Mouse (Mus musculus) lung, embryonic 15.5 days (tissue): ENCODE data around the gene Gm4756. TPM values are rescaled to one million over a fixed set of nuclear protein-coding genes. Genes with fewer than 3 reads are reported as not detected.

ENCODE experiments used
- ATAC-seq: fragments of 200-750 bp; cut with Nextera tagmentation; 2 replicates; pipeline ENCODE4 v1.8.0; 2017; ENCODE audit warnings: moderate number of reproducible peaks, borderline replicate concordance; ENCODE audit not compliant: low FRiP score, low TSS enrichment; ENCODE audit errors: extremely low read depth
- H3K27ac ChIP-seq: fragments of 300-500 bp; sonication (generic); 2 replicates; pipeline ENCODE4 v1.5.1; 2015; ENCODE audit warnings: moderate library complexity, mild to moderate bottlenecking, inconsistent platforms
- H3K27me3 ChIP-seq: fragments of 300-500 bp; sonication (generic); 2 replicates; pipeline ENCODE4 v1.6.1; 2015; ENCODE audit warnings: inconsistent platforms
- H3K36me3 ChIP-seq: fragments of 300-500 bp; sonication (generic); 2 replicates; pipeline ENCODE4 v1.6.1; 2015; ENCODE audit warnings: inconsistent platforms
- H3K4me1 ChIP-seq: fragments of 300-500 bp; sonication (generic); 2 replicates; pipeline ENCODE4 v1.6.1; 2015; ENCODE audit warnings: inconsistent platforms
- H3K4me2 ChIP-seq: fragments of 300-500 bp; sonication (generic); 2 replicates; pipeline ENCODE4 v1.6.1; 2015; ENCODE audit warnings: inconsistent platforms, mild to moderate bottlenecking, moderate library complexity
- H3K4me3 ChIP-seq: fragments of 300-500 bp; sonication (generic); 2 replicates; pipeline ENCODE4 v1.5.1; 2015; ENCODE audit warnings: mild to moderate bottlenecking, inconsistent platforms
- H3K9ac ChIP-seq: fragments of 300-500 bp; sonication (generic); 2 replicates; pipeline ENCODE4 v1.6.1; 2015; ENCODE audit warnings: inconsistent platforms
- H3K9me3 ChIP-seq: fragments of 300-500 bp; sonication (generic); 2 replicates; pipeline ENCODE4 v1.6.1; 2016; ENCODE audit warnings: inconsistent platforms
- WGBS: fragments of 180-500 bp; shearing (Covaris S2); methylation state at CpG from one replicate; pipeline ENCODE4 v1.1.7; 2015; 5-methylcytosine and 5-hydroxymethylcytosine counted together
- polyA plus RNA-seq: library from polyadenylated mRNA; unstranded; fragments of >200 nt; fragmentation: Nextera tagmentation; extraction: Ambion mirVana; gene quantifications from 2 replicates; pipeline ENCODE4 v1.2.1, GENCODE M21; 2015

Gene Gm4756
- polyA plus RNA-seq, 1 experiment from 2014 or later: not detected

DNA sequence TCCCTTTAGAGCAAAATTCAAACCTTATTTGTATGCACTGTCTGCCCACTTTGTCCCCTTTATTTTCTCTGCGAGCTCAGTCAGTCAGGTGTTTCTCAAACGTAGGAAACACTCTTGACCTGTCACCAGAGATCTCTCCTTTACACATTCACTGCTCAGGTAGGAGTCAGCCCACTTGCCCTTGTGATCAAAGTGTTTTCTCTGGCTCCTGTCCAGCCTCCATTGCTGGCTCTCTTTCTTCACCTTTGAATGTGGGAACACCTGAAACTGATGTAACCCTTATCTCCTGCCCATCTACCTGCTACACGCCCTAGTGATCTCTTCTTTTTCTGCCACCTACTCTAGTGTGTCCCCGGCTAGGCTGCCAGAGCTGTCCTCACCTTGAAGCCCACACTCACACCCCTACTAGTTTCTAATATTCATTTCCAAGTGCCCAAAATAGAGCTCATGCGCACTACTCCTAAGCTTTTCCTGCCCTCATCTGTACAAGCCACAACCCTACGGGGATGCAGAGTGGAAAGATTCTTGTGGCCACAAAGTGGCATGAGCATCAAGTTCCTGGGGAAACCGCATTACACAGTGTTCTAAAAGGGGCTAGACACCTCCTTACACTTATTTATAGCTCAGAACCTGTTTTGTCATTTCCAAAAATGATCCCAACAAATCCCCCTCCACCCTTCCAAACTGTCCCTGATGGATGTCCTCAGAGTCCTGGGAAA lies 24.8 kb upstream of the Gm4756 start:
- Histone ChIP-seq H3K36me3 (no peaks in the 10 kb centered on the region), H3K4me3 (no peak overlapping the region), H3K27me3 (no peaks in the 10 kb centered on the region), H3K4me1 (peaks cover 10% of the 10 kb centered on the region), H3K9ac (no peak overlapping the region), H3K9me3 (no peaks in the 10 kb centered on the region), H3K4me2 (no peak overlapping the region), H3K27ac (peak overlapping the region; percentile 18; the same call in 1 of the 2 replicates)
- 0 out of 2 replicates have a peak, but pooled peaks have one; percentile 23 for ATAC-seq
- WGBS: 66% methylated on average over 7 of the region's 7 CpGs

DNA sequence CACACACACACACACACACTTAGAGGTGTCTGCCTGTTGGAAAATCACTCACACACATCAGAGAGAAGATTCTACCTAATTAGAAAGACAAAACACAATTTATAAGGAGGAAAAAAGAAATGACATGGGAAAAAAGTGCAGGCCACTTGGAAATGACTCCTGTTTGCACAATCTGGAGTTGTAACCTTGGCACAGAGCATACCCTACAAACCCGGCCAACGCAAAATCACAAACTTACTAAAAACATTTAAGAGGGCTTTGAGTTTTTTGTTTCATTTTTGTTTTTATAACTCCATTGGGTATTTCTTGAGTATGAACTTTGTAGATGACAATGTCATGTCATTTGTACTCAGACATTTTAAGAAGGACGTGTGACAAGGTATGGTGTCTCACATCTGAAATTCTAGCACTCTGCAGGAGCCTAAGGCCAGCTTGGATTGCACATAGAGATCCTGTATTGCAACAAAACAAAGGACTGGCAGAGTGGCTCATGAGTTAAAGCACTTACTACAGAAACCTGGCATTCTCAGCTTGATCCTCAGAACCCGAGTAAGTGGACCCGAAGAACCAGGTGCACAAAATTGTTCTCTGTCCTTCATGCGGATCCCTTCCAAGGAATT lies 22.2 kb upstream of the Gm4756 start:
- Histone ChIP-seq H3K9ac (no peak overlapping the region), H3K27ac (no peak overlapping the region), H3K27me3 (no peaks in the 10 kb centered on the region), H3K9me3 (no peaks in the 10 kb centered on the region), H3K4me2 (no peak overlapping the region), H3K36me3 (no peaks in the 10 kb centered on the region), H3K4me3 (no peak overlapping the region), H3K4me1 (peaks cover 18% of the 10 kb centered on the region)
- 84% methylated on average over 6 of the region's 6 CpGs for WGBS
- no peak for ATAC-seq

DNA sequence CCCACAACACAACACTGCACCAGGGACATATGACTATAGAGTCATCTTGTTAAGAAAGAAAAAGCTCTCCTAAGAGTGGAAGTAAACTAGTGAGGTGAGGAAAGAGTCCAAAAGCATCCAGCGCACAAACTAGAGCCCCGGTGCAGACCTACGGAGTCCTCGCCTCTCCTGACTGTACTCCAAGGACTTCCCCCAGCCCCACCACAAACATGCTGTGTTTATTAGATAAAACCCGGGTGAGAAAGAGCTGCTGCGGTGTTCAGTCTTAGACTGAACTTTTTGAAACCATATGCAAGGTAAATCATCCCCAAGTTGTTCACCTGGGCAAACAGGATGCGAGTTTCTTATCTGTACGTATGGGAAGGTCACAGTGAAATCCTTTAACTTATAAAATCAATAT lies 21.5 kb upstream of the Gm4756 start:
- no peaks in the 10 kb centered on the region for H3K27me3 ChIP-seq
- no peak for ATAC-seq
- H3K4me1 ChIP-seq: peaks cover 18% of the 10 kb centered on the region
- 72% methylated on average over 8 of the region's 8 CpGs for WGBS
- H3K27ac ChIP-seq: no peak overlapping the region
- no peak overlapping the region for H3K9ac ChIP-seq
- no peak overlapping the region for H3K4me3 ChIP-seq
- H3K4me2 ChIP-seq: no peak overlapping the region
- no peaks in the 10 kb centered on the region for H3K9me3 ChIP-seq
- H3K36me3 ChIP-seq: no peaks in the 10 kb centered on the region

DNA sequence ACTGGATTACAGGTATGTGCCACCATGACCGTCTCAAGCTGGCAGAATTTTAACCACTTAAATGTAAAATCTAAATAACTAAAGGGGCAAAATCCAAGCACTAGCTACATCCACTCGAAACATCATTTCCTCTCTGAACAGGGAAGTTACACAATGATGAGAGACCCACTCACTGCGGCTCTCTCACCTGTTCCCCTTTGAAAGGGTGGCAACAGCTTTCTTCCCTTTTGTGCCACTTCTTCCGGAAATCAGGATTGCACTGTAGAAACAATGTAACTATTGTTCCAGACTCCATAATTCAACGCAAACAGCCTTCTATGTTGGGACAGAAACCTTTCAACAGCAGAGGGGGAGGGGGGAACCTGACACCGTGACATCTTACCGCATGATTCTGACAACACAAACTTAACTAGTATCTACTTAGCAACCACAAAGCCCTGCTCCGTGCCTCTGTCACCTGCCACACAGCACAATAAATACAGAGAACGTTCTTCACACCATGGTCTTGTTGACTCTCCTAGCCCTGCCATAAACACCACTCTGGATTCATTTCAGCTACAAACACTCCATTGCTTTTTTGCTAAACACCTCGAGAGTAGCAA lies 18.5 kb upstream of the Gm4756 start:
- no peak overlapping the region for H3K4me2 ChIP-seq
- peaks cover 22% of the 10 kb centered on the region for H3K4me1 ChIP-seq
- WGBS: 38% methylated on average over 10 of the region's 10 CpGs
- H3K36me3 ChIP-seq: no peaks in the 10 kb centered on the region
- no peaks in the 10 kb centered on the region for H3K9me3 ChIP-seq
- 0 out of 2 replicates have a peak overlapping the region, but pooled peaks have one; percentile 6 for H3K27ac ChIP-seq
- ATAC-seq: no peak
- H3K4me3 ChIP-seq: no peak overlapping the region
- no peaks in the 10 kb centered on the region for H3K27me3 ChIP-seq
- no peak overlapping the region for H3K9ac ChIP-seq

DNA sequence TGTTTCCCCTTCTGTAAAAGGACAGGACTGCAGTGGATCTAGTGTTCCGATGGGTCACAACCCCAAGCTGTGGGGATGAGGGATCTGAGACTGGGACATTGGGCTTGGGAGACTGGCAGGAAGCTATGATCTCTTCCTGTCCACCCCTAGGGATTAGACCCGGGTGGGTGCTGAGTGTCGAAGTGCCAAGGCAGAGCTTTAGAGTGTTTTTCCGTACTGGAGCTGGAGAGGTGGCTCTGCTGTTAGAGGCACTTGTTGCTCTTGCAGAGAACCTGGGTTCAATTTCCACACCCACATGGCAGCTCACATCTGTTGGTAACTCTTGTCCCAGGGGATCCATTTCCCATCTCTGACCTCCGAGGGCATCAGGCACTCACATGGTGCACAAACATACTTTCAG lies 16.6 kb upstream of the Gm4756 start:
- no peak overlapping the region for H3K9ac ChIP-seq
- peaks cover 22% of the 10 kb centered on the region for H3K4me1 ChIP-seq
- no peaks in the 10 kb centered on the region for H3K36me3 ChIP-seq
- no peaks in the 10 kb centered on the region for H3K27me3 ChIP-seq
- H3K9me3 ChIP-seq: no peaks in the 10 kb centered on the region
- no peak for ATAC-seq
- no peak overlapping the region for H3K27ac ChIP-seq
- H3K4me3 ChIP-seq: no peak overlapping the region
- WGBS: 80% methylated on average over 5 of the region's 5 CpGs
- H3K4me2 ChIP-seq: no peak overlapping the region

DNA sequence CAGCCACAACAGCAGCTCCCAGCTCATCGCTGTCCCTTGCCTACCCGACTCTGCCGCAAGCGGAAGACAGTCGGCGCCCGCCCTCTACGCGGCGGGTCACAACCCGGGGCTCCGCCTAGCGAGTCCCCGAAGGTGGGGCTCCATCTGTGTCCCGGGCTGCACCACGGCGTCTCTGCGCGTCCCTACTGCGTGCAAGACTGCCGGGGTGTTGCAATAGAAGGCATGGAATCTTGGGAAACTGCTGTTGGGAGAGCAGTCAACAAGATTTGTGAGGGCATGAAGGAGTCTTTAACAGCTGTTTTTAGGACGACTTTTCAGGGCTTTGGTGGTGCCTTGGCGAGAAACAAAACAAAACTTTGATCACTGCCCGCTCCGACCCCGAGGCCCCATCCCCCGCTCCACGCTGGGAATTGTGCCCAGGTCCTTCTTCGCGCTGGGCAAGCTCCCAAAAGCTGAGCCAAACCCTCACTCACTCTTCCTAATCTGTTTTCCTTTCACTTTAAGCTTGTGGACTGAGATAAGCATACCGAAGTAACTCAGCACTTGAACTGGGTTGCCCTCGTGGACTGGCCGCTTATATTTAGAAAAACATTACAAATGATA lies 15.4 kb upstream of the Gm4756 start, which contains the start of gene Dhrs7:
TSS of gene Dhrs7 (minus strand) at position 175 of the 603 bp plus-strand sequence.
- peak; percentile 96 for ATAC-seq
- H3K36me3 ChIP-seq: no peaks in the 10 kb centered on the region

DNA sequence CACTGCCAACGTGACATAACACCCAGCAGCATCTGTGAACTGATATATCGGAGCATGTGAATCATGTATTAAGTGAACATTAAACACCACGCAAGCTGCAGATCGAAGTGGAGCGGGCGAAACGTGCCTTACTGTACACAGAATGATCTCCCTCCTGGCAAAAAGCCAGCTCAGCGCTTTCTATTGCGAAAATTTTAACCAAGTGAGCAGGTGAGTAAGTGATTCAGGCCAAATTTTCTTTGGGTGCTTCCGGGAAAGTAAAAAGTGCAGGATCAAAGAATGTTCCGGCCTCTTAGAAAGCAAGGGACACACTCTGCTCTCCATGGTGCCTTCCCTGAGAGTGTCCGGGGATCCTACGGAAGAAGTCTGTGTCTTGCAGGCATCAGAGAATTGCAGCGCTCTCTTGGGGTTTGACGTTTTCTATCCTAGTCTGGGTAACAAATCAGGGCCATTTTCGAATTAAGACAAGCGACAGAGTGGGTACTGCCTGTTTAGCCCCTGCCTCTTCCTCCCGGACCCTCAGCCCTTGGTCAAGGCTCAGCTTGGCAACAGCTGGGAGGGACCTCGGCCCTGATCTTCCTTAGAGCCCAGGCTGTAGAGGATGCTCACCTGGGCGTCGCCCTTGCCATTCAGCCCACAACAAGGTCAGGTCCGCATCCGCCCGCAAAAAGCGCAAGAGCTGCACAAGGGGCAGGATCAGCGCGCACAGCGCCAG lies 14.7 kb upstream of the Gm4756 start:
- WGBS: 2% methylated on average over 28 of the region's 28 CpGs
- Histone ChIP-seq H3K27ac (peak overlapping the region; percentile 93), H3K9me3 (no peaks in the 10 kb centered on the region), H3K4me2 (peak overlapping the region; percentile 91), H3K36me3 (no peaks in the 10 kb centered on the region), H3K27me3 (no peaks in the 10 kb centered on the region), H3K4me1 (peaks cover 22% of the 10 kb centered on the region), H3K4me3 (peak overlapping the region; percentile 67), H3K9ac (peak overlapping the region; percentile 61)
- peak; percentile 40 for ATAC-seq

More for the DNA sequence above, 15.4 kb upstream of the Gm4756 start, which contains the start of gene Dhrs7:
- H3K9ac ChIP-seq: peak within 1 kb of the TSS; percentile 61
- peaks cover 22% of the 10 kb centered on the region for H3K4me1 ChIP-seq
- WGBS: under 1% methylated on average over 33 of the region's 33 CpGs
- H3K4me2 ChIP-seq: peak within 1 kb of the TSS; percentile 91
- no peaks in the 10 kb centered on the region for H3K27me3 ChIP-seq
- H3K4me3 ChIP-seq: peak within 1 kb of the TSS; percentile 67
- H3K9me3 ChIP-seq: no peaks in the 10 kb centered on the region
- H3K27ac ChIP-seq: peak within 1 kb of the TSS; percentile 93

DNA sequence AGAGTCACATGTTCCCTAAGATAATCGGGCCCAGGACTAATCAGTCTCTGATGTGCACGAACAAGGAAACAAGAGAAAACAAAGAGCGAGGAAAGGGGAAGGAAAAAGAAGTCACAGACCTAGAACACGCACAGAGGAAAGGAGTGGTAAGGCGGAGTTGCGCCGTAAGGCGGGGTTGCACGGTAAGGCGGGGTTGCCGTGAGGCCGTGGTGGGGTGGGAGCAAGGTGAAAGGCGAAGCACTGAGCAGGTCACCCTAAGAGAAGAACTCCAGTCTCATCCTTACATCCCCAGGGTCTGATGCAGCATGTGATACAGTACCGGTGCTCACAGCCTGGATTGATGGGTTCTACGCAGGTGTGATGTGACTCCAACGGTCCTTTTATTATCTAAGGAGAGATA lies 6.3 kb upstream of the Gm4756 start:
- H3K4me1 ChIP-seq: no peaks in the 10 kb centered on the region
- H3K4me3 ChIP-seq: no peak overlapping the region
- no peak overlapping the region for H3K4me2 ChIP-seq
- ATAC-seq: no peak
- 91% methylated on average over 16 of the region's 16 CpGs for WGBS
- H3K9me3 ChIP-seq: no peaks in the 10 kb centered on the region
- H3K27ac ChIP-seq: no peak overlapping the region
- H3K27me3 ChIP-seq: no peaks in the 10 kb centered on the region
- H3K36me3 ChIP-seq: no peaks in the 10 kb centered on the region
- no peak overlapping the region for H3K9ac ChIP-seq

DNA sequence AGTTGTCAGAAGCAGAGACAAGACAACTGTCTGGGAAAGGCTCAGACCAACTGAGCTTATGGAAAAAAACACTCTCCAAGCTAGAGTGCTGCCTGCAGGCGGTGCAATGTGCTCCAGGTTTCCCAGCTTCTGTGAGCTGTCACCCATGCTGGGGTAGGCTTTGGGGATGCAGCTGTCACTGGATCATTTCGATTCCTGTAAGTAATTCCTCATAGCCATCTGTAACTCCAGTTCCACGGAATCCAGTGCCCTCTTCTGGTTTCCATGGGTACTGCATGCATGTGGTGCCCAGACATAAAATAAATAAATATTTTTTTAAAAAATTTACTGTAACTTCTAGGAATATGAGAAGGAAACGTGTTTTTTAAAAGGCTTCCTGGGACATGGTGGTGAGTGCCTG lies 5.2 kb upstream of the Gm4756 start:
- 21% methylated on average over 4 of the region's 4 CpGs for WGBS
- H3K36me3 ChIP-seq: no peaks in the 10 kb centered on the region

DNA sequence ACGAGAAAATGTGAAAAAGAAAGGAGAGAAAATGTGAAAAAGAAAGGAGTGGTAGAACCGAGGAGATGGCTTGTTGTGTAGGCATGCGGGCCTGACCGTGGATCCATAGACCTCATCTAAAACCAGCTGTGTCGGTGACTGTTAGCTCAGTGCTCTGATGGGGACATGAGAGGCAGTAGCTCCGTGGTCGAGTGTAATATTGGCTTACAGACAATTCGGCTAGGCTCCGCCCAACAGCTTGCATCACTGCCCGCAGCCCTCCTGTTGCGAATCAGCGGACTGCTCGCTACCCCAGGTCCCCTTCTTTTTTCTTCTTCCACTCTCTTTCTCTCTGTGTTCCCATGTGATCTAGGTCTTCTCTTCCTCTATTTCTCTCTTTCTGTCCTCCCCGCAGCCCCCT lies 540 bp downstream of the Gm4756 start:
- no peaks in the 10 kb centered on the region for H3K4me1 ChIP-seq
- no peak for ATAC-seq
- no peak overlapping the region for H3K4me2 ChIP-seq
- H3K27ac ChIP-seq: no peak overlapping the region
- no peaks in the 10 kb centered on the region for H3K9me3 ChIP-seq
- WGBS: 92% methylated on average over 14 of the region's 14 CpGs
- H3K27me3 ChIP-seq: no peaks in the 10 kb centered on the region
- no peak overlapping the region for H3K9ac ChIP-seq
- H3K4me3 ChIP-seq: no peak overlapping the region
- H3K36me3 ChIP-seq: no peaks in the 10 kb centered on the region

More for the DNA sequence above, 5.2 kb upstream of the Gm4756 start:
- no peak for ATAC-seq
- Histone ChIP-seq H3K4me1 (no peaks in the 10 kb centered on the region), H3K4me3 (no peak overlapping the region), H3K9ac (no peak overlapping the region), H3K4me2 (no peak overlapping the region), H3K27me3 (no peaks in the 10 kb centered on the region), H3K9me3 (no peaks in the 10 kb centered on the region), H3K27ac (no peak overlapping the region)

DNA sequence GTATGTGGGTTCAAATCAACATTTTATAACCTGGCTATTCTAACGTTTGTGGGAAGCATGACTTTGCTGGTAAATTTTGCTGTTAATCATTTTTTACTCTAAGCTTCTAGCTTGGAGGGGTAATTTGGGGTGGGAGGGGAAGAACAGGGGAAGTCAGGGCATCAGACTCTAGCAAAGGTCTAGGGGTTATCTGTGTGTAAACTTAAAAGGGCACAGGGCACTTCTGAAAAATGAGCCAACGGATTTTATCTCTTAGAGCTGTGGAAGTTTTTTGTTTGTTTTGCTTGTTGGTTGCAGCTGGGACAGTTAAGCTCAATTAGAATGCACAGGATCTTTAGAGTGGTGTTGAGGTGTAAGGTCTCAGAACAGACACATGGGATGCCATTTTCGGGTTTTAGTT lies 11.4 kb downstream of the Gm4756 start:
- Histone ChIP-seq H3K4me2 (no peak overlapping the region), H3K9ac (no peak overlapping the region), H3K4me3 (no peak overlapping the region), H3K27ac (no peak overlapping the region), H3K4me1 (no peaks in the 10 kb centered on the region), H3K9me3 (0 out of 2 replicates have a peak, but pooled peaks cover 3% of the 10 kb centered on the region), H3K27me3 (no peaks in the 10 kb centered on the region), H3K36me3 (no peaks in the 10 kb centered on the region)
- no peak for ATAC-seq
- 49% methylated on average over 3 of the region's 3 CpGs for WGBS
